Mouse (Mus musculus) kidney, adult 9 months (tissue): ENCODE measurements around the gene Nadk2.

Experiments used
- DNase-seq: peaks from one replicate; pipeline ENCODE4 v3.0.0; 2022

Gene Nadk2

DNA sequence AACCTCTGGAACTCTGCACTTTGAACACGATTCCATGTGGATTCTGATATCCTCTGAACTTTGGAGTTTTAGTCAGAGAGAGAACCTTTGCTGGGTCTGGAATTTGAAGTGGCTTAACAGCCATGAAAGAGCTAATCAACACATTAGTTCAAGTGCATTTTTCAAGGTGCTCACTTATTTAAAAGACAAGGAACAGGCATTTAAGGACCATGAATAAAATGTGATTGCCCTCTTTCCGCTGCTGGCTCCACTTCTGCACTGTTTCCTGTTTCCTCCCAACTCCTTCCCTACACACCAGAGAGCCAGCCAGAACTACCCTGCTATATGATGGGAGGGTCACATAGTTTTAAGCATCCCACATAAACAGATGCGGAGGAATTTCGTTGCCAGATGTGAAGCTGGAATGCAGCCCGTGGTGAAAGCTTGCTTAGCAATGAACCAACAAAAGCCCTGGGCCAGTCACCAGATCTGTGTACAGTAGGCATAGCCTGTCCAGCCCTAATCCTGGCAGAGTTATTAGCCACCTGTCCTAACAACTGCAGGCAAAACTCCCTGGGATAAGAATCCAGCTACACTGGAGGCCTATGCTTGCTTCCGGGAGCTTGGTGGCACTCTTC lies 63.9 kb downstream of the Nadk2 start:
- DNase-seq = peak; percentile 63

DNA sequence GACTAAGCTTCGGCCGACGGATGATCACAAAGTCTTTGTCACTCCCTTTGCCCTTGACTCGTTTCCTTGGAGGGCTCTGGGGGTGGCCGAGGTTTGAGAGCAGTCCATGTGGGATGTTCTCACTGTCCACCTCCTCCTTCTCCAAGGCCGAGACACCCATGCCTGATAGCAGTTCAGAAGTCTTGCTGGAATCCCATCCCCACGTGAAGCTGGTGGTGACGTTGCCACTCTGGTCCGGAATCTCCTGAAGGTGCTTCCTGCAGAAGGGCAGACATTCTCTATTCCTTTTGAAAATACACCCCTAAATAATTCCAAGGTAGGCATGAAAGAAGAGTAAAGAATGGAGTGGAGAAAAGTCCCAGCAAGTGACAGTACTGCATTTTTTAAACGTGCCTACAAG lies 68.4 kb downstream of the Nadk2 start:
- DNase-seq = no peak

DNA sequence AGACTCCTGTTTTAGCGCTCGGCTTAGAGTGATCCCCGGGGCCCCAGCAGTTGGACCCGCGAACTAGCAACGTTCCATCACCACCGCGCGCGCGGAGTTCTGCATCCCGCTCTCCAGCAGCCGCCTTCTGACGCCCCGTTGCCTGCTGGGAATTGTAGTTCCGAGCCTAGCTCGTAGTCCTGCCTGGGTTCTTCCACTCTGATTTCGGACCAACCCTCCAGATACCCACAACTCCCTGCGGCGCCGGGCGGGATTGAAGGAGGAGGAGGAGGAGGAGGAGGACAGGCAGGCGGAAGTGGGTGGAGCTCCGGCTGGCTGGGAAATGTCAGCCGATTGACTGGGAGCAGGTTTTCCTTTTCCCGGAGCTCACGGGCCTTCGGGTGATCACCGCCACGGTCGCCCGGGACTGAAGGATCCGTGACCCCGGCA lies 69.2 kb downstream of the Nadk2 start, which contains the start of gene Lmbrd2:
Gene Lmbrd2 (plus strand): TSS at position 299 of the 429 bp plus-strand sequence.
- DNase-seq = peak; percentile 98

DNA sequence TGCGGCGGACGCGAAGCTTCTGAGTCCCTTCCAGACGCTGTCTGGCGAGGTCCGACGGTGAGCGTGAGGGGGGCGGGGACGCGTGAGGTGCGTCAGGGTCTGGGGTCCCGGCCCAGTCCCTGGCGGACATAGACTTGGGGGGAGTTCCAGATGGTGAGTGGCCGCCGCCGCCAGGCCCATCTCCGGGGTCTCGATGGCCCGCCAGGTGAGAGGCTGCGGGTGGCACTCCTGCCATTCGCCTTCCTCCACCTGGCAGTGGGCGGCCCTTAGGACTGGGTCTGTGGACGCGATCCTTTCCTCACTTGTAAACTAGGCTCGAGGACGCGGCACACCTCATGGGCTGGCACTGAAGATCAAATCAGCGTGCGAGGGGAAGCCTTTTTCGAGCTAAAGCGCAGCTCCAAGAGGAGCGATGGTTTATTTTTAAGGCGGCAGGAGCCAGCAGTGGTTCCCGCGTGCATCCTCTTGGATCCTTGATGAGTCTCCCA lies 69.7 kb downstream of the Nadk2 start:
- DNase-seq = peak; percentile 68

DNA sequence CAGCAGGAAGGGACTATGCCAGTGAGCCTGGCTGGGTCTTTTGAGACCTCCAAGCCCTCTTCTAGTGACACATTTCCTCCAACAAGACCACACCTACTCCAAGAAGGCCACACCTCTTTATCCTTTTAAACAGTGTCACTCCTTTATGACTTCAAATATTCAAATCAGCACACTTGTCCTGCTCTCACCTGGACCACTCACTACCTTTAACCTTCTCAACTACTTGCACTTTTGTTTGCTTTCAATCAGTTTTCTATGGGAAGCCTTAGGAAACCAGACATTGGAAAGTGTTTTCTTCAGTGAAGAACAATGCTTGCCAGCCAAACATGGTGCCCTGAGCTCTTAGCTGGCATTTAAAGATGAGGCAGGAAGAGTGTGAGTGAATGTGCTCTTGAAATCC lies 84.3 kb downstream of the Nadk2 start, which contains the start of gene Skp2:
Gene Skp2 (minus strand): TSS at position 101 of the 400 bp plus-strand sequence.
- no peak for DNase-seq
